Mouse (Mus musculus): Measurements from ENCODE around the gene Lrp11.

The Lrp11 gene

DNA sequence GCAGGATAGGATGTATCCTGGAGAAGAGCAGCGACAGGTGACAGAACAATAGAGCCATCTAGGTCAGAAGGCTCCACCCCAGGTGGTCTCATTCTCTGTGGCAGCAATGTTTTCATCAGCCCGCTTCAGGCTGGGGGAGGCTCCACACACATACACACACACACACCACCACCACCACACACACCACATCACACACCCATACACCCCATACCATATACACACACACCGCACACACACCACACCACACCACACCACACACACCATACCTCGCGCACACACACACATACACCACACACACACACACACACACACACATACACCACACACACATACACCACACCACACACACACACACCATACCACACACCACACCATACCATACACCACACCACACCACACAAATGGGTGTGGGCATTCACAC is 30.2 kb downstream of the Lrp11 start:
- in situ Hi-C loops (cut with MboI; ENCODE audit: low pct_unique_long_range_greater_than_20kb in 1 of 2, low sequenced_read_pairs in 2 of 2, unreplicated experiment in 1 of 2) = no loop called here

DNA sequence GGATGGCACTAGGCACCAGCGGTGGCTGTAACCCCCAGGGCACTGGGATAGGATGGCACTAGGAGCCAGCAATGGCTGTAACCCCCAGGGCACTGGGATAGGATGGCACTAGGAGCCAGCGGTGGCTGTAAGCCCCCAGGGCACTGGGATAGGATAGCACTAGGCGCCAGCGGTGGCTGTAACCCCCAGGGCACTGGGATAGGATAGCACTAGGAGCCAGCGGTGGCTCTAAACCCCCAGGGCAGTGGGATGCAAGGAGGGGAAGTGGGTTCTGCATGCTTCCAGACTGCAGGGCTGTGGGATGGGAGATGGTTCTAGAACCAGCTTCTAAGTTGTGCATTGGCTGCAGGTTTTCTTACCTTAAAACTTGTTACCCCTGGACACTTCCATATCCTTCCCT is 31.1 kb downstream of the Lrp11 start:
- in situ Hi-C loops (cut with MboI; ENCODE audit: low pct_unique_long_range_greater_than_20kb in 1 of 2, low sequenced_read_pairs in 2 of 2, unreplicated experiment in 1 of 2) = no loop called here

DNA sequence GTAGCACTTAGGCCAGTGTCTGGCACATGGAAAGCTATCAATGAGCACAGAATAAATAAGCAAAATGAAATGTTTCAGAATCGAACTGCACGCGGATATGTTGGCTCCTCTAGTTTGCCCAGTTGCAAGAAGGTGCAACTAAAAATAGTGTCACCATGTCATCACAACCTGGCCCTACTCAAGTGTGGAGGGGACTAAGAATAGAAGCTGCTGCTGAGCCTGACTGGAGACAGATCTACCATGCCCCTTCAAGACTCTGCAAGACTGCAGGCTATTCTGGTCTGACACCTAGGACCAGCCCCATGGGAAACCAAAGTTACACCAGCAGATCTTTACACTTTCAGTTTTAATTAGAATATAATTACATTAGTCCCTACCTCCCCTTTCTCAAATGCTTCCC is 32.8 kb downstream of the Lrp11 start:
- in situ Hi-C loops (cut with MboI; ENCODE audit: low pct_unique_long_range_greater_than_20kb in 1 of 2, low sequenced_read_pairs in 2 of 2, unreplicated experiment in 1 of 2) = no loop called here

DNA sequence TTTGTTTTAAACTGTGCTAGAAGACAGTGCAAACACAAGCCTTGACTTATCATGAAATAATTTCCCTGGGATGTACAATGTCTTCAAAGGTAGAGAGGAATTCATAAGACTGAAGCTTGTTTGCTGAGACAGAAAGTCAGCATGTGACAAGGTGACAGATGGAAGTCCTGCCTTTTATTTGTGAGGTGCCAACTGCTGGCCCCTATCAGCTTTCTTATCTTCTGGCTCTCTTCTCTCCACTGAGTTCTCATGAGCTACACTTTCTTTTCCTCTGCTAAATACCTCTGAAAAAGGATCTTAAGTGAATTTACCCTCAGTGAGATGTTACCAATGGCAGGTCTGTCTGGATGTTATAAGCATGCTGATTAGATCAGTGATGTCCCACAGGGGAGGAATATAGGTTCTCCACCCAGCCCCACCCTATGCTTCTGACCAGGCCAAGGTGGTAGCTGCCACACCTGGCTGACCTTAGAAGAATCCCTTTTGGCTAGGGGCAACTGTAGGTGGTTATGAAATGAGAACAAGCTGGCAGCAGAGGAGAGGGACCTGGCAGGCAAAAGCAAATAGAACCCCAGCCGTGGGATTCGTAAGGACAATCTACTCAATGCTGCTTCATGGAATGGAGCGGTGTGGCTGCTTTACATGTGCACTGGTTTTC is 34.4 kb downstream of the Lrp11 start:
- in situ Hi-C loops (cut with MboI; ENCODE audit: low pct_unique_long_range_greater_than_20kb in 1 of 2, low sequenced_read_pairs in 2 of 2, unreplicated experiment in 1 of 2) = no loop called here

DNA sequence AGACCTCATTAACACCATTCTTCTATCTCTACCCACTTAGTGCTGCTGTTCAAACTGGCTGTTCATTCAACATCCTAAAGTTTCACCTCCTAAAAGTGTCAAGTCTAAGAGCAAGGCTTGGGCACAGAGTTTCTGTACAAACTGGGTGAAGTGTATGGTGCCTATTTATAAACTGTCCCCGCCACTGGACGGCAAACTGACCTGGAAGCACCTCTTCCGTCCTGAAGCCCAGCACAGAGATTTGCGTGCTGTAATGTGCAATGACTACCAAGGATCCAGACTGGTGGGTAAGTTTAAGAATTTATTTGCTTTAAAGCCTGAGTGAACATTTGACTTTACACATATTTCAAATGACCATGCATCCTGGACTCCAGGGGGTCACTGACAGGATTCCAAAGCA is 39.5 kb downstream of the Lrp11 start:
- in situ Hi-C loops (cut with MboI; ENCODE audit: low pct_unique_long_range_greater_than_20kb in 1 of 2, low sequenced_read_pairs in 2 of 2, unreplicated experiment in 1 of 2) = no loop called here

DNA sequence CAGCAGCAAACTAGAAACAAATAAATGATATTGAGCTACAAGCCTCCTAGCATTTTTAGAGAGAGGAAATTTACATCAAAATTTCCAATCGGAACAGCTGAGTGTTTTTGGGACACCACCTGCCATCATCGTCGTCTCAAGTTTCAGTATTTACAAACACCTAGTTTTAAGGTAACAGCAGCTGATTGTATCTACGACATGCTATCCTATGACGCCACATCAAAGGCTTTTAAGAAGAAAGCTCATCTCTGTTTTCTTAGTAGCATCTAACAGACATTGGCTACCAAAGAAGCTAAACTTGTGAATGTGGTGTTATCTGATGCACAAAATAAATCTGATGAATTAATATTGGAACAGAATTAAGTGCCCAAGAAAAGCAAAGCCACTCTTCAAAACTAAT is 40.7 kb downstream of the Lrp11 start:
- in situ Hi-C loops (cut with MboI; ENCODE audit: low pct_unique_long_range_greater_than_20kb in 1 of 2, low sequenced_read_pairs in 2 of 2, unreplicated experiment in 1 of 2) = no loop called here

DNA sequence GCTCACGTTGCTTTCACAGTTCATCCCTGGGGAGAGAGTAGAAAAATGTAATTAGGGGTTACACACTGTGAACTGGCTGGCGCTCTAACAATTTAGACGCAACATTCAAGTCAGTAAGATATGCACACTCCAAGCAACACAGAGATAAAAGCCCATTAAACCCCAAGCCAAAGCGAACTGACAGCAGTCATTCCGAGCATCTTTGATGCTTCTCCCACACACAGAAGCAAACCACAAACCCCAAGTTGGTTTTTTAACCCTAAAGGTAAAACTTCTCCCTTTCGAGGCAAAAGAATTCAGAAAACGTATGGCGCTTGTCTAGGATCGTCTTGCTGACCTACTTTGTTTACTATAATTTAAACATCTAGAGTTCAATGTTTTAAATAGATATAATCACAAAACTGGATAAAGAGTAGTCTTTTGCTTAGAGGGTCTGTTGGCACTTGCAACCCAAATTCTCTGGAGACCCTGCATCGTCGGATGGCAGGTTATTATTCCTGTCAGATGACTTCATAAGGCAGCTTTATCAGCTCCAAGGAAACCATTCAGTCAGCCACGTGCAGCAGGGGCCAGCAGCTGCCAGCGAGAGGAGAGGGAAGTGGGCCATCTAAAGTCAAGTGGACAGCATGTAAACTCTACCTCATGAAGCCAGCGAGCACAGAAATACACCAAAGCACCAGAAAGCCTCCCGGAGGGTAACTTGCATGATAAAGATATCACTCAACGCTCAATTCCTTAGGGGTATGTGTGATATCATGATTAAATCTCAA is 41.5 kb downstream of the Lrp11 start:
- in situ Hi-C loops (cut with MboI; ENCODE audit: low pct_unique_long_range_greater_than_20kb in 1 of 2, low sequenced_read_pairs in 2 of 2, unreplicated experiment in 1 of 2) = no loop called here

DNA sequence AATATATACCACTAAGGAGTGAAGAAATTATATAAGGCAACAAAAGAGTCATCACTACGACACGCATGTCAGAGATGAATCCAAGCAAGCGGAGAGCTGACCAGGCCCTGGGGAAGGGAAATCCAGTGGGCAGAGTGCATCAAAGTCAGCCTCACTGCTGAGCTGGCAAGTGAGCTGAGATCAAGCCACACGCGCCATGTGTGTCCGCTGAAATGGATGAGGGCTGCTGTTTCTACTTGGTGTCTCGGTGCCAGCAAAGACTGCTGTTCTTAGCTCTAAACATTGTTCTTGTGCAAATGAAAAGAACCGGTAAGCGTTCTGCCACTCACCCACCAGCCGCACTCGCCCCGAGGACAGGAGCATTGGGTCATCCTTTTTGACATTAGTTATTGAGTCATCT is 50.8 kb downstream of the Lrp11 start:
- in situ Hi-C loops (cut with MboI; ENCODE audit: low pct_unique_long_range_greater_than_20kb in 1 of 2, low sequenced_read_pairs in 2 of 2, unreplicated experiment in 1 of 2) = no loop called here

DNA sequence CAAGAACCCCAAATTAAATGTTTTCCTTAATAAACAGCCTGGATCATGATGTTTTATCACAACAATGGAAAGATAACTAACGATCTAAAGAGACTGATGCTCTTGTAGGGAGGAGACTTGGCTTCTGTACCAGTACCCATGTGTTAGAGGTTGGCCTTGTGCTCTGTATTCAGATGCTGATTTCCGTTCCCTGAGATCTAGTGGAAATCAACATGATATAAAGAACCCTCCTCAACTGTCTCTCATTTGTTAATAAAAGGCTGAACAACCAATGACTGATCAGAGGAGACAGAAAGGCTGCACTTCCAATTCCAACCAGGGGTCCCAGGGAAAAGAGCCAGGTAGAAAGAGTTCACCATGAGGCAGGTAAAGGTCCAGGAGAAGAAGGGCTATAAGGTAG is 56.3 kb downstream of the Lrp11 start:
- in situ Hi-C loops (cut with MboI; ENCODE audit: low pct_unique_long_range_greater_than_20kb in 1 of 2, low sequenced_read_pairs in 2 of 2, unreplicated experiment in 1 of 2) = no loop called here

DNA sequence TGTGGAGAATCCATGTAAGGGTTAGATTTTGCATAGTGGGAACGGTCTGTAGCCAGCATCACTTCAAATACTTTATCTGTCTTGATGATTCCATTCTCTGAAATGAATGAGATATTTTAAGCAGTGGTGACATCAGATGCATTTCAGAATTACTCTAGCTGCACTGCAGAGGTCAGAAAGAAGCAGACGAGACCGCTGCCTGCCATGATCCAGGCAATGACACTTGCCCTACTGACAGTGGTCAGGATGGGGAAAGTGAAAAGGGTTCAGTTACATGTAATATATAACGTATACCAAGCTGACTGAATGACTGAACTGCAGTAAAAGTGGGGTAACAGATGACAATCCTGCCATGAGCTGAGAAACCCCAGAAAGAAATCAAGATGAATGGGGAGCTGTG is 59.5 kb downstream of the Lrp11 start:
- in situ Hi-C loops (cut with MboI; ENCODE audit: low pct_unique_long_range_greater_than_20kb in 1 of 2, low sequenced_read_pairs in 2 of 2, unreplicated experiment in 1 of 2) = no loop called here

DNA sequence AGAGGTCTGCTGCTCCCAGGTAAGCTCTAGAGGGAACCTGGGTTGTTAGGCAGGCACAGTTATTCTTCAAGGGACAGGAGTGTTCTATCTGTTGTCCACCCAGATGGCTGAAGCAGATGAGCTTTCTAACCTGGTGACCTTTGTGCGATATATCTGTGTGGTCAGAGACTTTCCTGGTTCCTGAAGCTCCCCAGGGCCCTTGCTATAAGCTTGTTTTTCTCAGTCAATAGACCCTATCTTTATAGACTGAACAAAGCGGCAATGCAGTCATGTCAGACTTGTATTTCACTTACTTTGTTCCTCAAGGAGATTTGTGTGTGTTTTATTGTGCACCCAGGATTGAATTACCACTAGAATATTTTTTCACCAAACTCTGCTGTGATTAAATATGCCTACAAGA is 61.5 kb downstream of the Lrp11 start:
- in situ Hi-C loops (cut with MboI; ENCODE audit: low pct_unique_long_range_greater_than_20kb in 1 of 2, low sequenced_read_pairs in 2 of 2, unreplicated experiment in 1 of 2) = no loop called here

DNA sequence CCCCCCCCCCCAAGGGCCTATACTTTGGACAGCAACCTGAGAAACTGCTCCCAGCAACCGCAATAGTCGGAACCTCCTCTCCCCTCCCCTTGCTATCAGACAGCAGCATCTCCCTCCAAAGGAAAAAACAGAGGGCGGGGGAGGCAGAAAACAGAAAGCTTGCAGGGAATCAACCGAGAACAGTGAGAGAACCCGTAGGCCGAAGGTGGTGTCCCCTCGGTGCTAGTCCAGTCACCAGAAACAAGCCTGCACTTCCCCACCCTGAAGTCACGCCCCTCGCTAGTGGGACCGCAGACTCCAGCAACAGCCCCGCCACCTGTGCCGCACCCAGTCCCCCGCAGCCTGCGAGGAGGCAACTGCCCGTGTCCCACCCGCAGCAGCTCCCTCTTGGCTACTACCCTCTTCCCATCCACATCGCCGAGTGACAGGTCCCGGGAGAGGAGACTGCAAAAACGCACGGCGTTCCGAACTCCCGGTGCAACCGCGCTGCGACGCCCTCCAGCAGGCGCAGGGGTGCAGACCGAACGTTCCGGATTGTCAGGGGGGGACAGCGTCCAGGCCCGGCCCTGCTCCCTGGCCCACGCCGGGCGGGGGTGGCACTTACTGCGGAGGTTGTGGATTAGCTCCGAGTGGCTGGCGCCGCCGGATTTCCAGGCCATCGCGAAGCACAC is 73.0 kb downstream of the Lrp11 start:
- in situ Hi-C loops (cut with MboI; ENCODE audit: low pct_unique_long_range_greater_than_20kb in 1 of 2, low sequenced_read_pairs in 2 of 2, unreplicated experiment in 1 of 2) = no loop called here

DNA sequence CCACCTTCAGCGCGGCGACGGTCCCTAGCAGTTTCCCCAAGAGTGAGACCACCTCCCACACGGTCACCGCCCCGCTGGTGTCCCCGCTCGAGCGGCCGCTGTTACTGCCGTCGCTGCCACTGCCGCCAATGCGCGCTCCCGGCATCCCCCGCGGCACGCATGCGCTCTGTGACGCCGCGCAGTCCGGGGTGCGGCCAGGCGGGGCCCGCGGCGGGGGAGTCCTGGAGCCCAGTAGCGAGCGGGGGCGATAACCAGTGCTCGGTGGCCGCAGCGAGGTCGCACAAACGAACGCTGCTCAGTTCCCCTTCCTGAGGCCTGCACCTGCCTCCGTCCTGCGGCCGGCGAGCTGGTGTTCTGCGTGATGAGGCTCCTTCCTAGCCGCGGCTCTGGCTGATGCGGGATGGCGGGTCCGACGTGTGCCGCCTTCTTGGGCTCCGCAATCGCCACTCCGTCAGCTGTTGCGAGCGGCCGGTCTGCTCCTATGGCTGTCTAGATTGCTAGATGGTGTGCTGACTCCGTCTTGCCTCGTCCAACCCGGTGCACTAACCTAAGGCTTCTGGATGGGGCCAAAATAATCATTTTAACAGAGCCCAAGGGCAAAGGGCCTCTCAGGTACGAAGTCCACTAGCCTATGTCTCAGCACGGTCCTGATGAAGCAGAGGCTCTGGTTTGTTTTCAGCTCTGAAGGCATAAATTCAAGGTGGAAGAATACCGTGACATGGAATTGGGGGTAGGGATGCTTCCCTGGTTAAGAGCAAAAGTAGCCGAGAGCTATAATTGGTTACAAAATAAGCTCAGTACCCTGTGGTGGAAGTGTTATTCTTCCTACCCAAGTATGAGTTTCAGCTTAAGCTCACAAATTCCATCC is 73.8 kb downstream of the Lrp11 start:
- in situ Hi-C loops (cut with MboI; ENCODE audit: low pct_unique_long_range_greater_than_20kb in 1 of 2, low sequenced_read_pairs in 2 of 2, unreplicated experiment in 1 of 2) = no loop called here

DNA sequence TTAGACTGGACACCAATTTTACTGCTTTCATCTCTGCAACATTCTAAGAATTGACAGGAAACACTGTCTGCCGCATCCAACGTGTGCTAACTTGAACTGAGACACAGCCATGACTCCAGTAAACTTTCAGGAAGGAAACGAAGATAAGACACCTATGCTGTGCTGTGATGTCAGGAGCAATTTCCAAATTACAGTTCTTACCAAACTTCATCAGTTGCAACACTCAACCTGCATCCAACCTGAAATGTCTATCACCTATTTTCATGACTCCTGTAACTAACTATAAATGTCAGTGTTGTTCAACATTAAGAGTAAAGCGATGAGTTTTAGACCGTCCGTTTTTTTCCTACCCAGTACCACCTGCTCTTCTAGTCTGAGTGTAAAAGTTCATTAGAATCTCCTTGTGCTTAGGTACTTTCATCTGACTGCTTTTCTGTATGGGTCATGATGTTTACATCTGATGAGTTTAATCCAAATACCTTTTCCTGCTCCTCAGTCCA is 74.5 kb downstream of the Lrp11 start:
- in situ Hi-C loops (cut with MboI; ENCODE audit: low pct_unique_long_range_greater_than_20kb in 1 of 2, low sequenced_read_pairs in 2 of 2, unreplicated experiment in 1 of 2) = no loop called here

DNA sequence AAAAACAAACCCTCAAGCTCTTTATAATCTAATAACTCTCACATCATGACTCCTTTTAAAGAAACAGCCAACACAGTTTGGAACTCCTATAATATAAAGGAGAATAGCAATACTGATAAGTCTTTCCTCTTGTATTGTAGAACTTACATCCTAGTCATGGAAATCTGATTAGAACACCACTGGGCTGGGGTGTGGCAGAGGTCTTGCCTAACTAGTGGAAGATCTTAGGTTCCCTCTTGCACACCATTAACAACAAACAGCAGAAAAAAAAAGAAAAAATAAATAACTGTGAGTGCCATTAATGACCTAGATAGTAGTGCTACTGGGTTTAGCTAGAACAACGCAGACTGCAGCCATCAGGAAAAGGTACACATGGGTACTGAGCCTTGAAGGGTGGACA is 75.3 kb downstream of the Lrp11 start:
- in situ Hi-C loops (cut with MboI; ENCODE audit: low pct_unique_long_range_greater_than_20kb in 1 of 2, low sequenced_read_pairs in 2 of 2, unreplicated experiment in 1 of 2) = no loop called here

DNA sequence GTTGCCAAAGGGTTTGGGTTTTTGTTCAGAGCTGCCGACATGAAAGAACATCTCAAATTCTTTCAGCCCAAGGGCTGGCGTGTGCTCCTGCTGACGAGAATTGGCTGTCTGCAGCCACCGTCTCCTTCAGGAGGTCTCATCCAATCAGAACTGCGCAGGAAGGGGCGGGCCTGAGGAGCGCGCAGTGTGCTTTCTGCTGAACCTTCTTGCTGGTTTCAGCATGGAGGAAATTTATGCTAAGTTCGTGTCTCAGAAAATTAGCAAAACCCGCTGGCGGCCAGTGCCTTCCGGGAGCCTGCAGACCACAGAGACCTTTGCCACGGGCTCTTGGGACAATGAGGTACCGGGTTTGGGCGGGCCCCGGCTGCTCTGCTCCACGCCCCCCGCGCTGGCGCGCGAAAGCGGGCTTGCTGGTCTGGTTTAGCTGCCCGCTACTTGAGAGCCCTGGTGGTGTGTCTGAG is 77.8 kb downstream of the Lrp11 start, which contains the start of gene Nup43:
Gene Nup43, plus strand, starts transcription at position 162 of the 461 bp plus-strand sequence.
- in situ Hi-C loops (cut with MboI; ENCODE audit: low pct_unique_long_range_greater_than_20kb in 1 of 2, low sequenced_read_pairs in 2 of 2, unreplicated experiment in 1 of 2) = no loop called here

DNA sequence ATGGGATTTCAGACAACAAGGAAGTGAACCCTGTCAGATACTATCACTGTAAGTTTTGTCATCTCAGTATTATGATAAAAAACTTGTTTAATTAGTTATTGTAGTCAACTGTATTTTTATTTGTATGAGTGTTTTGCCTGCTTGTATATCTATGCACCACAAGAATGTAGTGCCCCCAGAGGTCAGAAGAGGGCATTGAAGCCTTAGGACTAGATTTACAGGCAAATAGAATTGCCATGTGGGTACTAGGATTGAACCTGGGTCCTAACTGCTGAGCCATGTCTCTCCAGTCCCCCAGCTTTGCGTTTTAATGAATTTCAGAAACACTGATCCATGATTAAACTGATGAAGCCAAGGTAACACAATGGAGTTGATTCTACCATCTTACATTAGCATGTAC is 84.1 kb downstream of the Lrp11 start:
- in situ Hi-C loops (cut with MboI; ENCODE audit: low pct_unique_long_range_greater_than_20kb in 1 of 2, low sequenced_read_pairs in 2 of 2, unreplicated experiment in 1 of 2) = no loop called here
